Mouse (Mus musculus) bone marrow, adult 2 months (tissue): ENCODE results near the gene S100g. TPM values are rescaled to one million over a fixed set of nuclear protein-coding genes. Genes with fewer than 3 reads are reported as not detected.

ENCODE experiments used
- H3K27ac ChIP-seq: fragments of 200-500 bp; 2 replicates; pipeline ENCODE4 v1.5.1; 2012; ENCODE audit warnings: low read depth, mild to moderate bottlenecking, control low read depth, inconsistent platforms, low read length; ENCODE audit not compliant: control insufficient read depth, poor library complexity, insufficient read depth
- H3K4me1 ChIP-seq: fragments of 200-500 bp; 2 replicates; pipeline ENCODE4 v1.6.1; 2011; ENCODE audit warnings: low read length; ENCODE audit not compliant: control insufficient read depth, insufficient read depth
- H3K4me3 ChIP-seq: fragments of 200-500 bp; replicated peaks from 2 replicates; pipeline ENCODE3; 2011; ENCODE audit warnings: mild to moderate bottlenecking, low read depth, low read length, control low read depth; ENCODE audit not compliant: control insufficient read depth
- CTCF ChIP-seq: fragments of 200-500 bp; IDR thresholded peaks from 2 replicates; pipeline ENCODE4 v1.5.1; 2011; ENCODE audit warnings: low read length, control low read depth; ENCODE audit not compliant: control insufficient read depth, insufficient read depth
- POLR2A ChIP-seq: fragments of 200-500 bp; IDR thresholded peaks from 2 replicates; pipeline ENCODE4 v1.6.1; 2011; ENCODE audit warnings: low read depth, mild to moderate bottlenecking, control low read depth, low read length, borderline replicate concordance; ENCODE audit not compliant: control insufficient read depth
- WGBS: fragments of 180-500 bp; shearing (Covaris S2); methylation state at CpG from one replicate; pipeline ENCODE4 v1.1.7; 2018; 5-methylcytosine and 5-hydroxymethylcytosine counted together
- polyA plus RNA-seq: library from polyadenylated mRNA; stranded (reverse); fragments of >200 nt; gene quantifications from 2 replicates; pipeline ENCODE4 v1.2.4, GENCODE M21; 2011; ENCODE audit warnings: low replicate concordance; ENCODE audit not compliant: missing spikeins, insufficient read depth, insufficient read length

The S100g gene
- polyA plus RNA-seq, 1 experiment, result 9.9 TPM

GRCm38 (mm10) chrX:162949811-162950439, 14.5 kb downstream of the S100g start:
- TF ChIP-seq POLR2A, result no peak
- TF ChIP-seq CTCF, result no peak
- Histone ChIP-seq H3K4me1 (no peaks in the 10 kb centered on the region), H3K4me3 (no peak overlapping the region), H3K27ac (no peak overlapping the region)
- WGBS, result 40% methylated on average over 3 of the region's 3 CpGs

- WGBS, result 89% methylated on average over 1 of the region's 1 CpGs
- no peak for TF ChIP-seq POLR2A
- TF ChIP-seq CTCF, result no peak
- Histone ChIP-seq H3K4me1 (no peaks in the 10 kb centered on the region), H3K27ac (no peak overlapping the region), H3K4me3 (no peak overlapping the region)
These were observed 22.4 kb downstream of the S100g start for GRCm38 (mm10) chrX:162942027-162942426.

GRCm38 (mm10) chrX:162931467-162931866, 32.9 kb downstream of the S100g start:
- H3K4me3 ChIP-seq, result no peak overlapping the region
- WGBS, result 82% methylated on average over 2 of the region's 2 CpGs
- H3K27ac ChIP-seq, result no peak overlapping the region
- no peak for TF ChIP-seq CTCF
- no peak for TF ChIP-seq POLR2A
- H3K4me1 ChIP-seq, result no peaks in the 10 kb centered on the region

- no peak overlapping the region for H3K27ac ChIP-seq
- 75% methylated on average over 8 of the region's 8 CpGs for WGBS
These were observed 42.8 kb downstream of the S100g start for GRCm38 (mm10) chrX:162921487-162922125.

GRCm38 (mm10) chrX:162915697-162916096, 48.7 kb downstream of the S100g start:
- WGBS, result 16% methylated on average over 5 of the region's 5 CpGs
- H3K27ac ChIP-seq, result no peak overlapping the region
- H3K4me3 ChIP-seq, result no peak overlapping the region
- TF ChIP-seq POLR2A (no peak), CTCF (no peak)
- H3K4me1 ChIP-seq, result no peaks in the 10 kb centered on the region

More at GRCm38 (mm10) chrX:162921487-162922125, 42.8 kb downstream of the S100g start:
- TF ChIP-seq POLR2A (no peak), CTCF (no peak)
- no peak overlapping the region for H3K4me3 ChIP-seq
- no peaks in the 10 kb centered on the region for H3K4me1 ChIP-seq

- Histone ChIP-seq H3K4me1 (no peaks in the 10 kb centered on the region), H3K4me3 (no peak overlapping the region), H3K27ac (no peak overlapping the region)
- 87% methylated on average over 3 of the region's 3 CpGs for WGBS
- no peak for TF ChIP-seq POLR2A
- TF ChIP-seq CTCF, result no peak
These were observed 50.7 kb downstream of the S100g start for GRCm38 (mm10) chrX:162913651-162914050.

Other genes starting within 250 kb of the S100g start
- gene Rbbp7, start 204.2 kb downstream of the S100g start, polyA plus RNA-seq, result 47.7 and 69.5 TPM in 2 replicates
- gene Txlng, start 135.1 kb downstream of the S100g start, polyA plus RNA-seq, result 6.0 and 9.8 TPM in 2 replicates
- 8.4 and 15.9 TPM in 2 replicates for gene Syap1, start 76.2 kb downstream of the S100g start, polyA plus RNA-seq
- 19.8 and 30.5 TPM in 2 replicates for gene Ctps2, start 63.4 kb downstream of the S100g start, polyA plus RNA-seq